Mouse (Mus musculus) embryonic stem cell, embryonic (primary cell): ENCODE measurements around the gene Fam216a.

Source experiments
- CTCF ChIA-PET, 4 experiments: fragments of 300-600 bp in 2 of 4; fragments of 350-600 bp in 2 of 4; sonication (Branson Sonifier 250); formaldehyde crosslinking; loops; one replicate each; lab custom pipeline; 2022; ENCODE audit warnings: inconsistent platforms in 2 of 4; lab: Charles Lee
- POLR2A ChIA-PET, 4 experiments: fragments of 300-600 bp in 2 of 4; fragments of 350-600 bp in 2 of 4; sonication (Branson Sonifier 250); formaldehyde crosslinking; loops; one replicate each; lab custom pipeline; 2022; ENCODE audit warnings: antibody characterized with exemption in 4 of 4, inconsistent platforms in 1 of 4; lab: Charles Lee

Gene Fam216a

GRCm38 (mm10) chr5:122372192-122372769, at the start of gene Fam216a:
Gene Fam216a (minus strand): TSS chr5:122372364.
- POLR2A ChIA-PET: interaction anchor here in 3 of 4 experiments (0.5 to 2.1 kb wide), 35 partner anchors 7 to 1821 kb away, joined by 3 to 22 read pairs (median 3); partner anchors contain the start of genes Rad9b (in 3 of the 3), Vps29 (in 2 of the 3), Naa25 (in 1 of the 3) and Tctn1 (in 1 of the 3)
- CTCF ChIA-PET: interaction anchor here (0.6 to 1.3 kb wide), 11 partner anchors 8 to 269 kb away, joined by 3 to 4 read pairs (median 3); partner anchors contain the start of gene Rad9b (in 1 of the 4)

GRCm38 (mm10) chr5:122421271-122422068, 49.3 kb upstream of the Fam216a start, which contains the start of gene Anapc7:
Gene Anapc7 (plus strand): TSS chr5:122421693.
- ChIA-PET POLR2A (interaction anchor here in 3 of 4 experiments (0.6 to 1.9 kb wide), 17 partner anchors 11 to 404 kb away, joined by 3 to 12 read pairs (median 3); no protein-coding TSS in a partner anchor), CTCF (interaction anchor here in 1 of 4 experiments (1.3 kb wide), 1 partner anchor 157 kb away, joined by 5 read pairs; the partner anchor contains the start of gene Tctn1)

- ChIA-PET CTCF (interaction anchor here in 1 of 4 experiments (1.3 kb wide), 1 partner anchor 156 kb away, joined by 5 read pairs; the partner anchor contains the start of gene Tctn1), POLR2A (interaction anchor here in 3 of 4 experiments (0.6 to 1.9 kb wide), 16 partner anchors 9 to 405 kb away, joined by 3 to 12 read pairs (median 4); no protein-coding TSS in a partner anchor)
Measured at GRCm38 (mm10) chr5:122420676-122421075, 48.5 kb upstream of the Fam216a start.

GRCm38 (mm10) chr5:122415465-122415864, 43.3 kb upstream of the Fam216a start:
- CTCF ChIA-PET: interaction anchor here in 2 of 4 experiments (0.6 to 0.7 kb wide), 2 partner anchors 92 to 1798 kb away, joined by 3 to 4 read pairs; no protein-coding TSS in a partner anchor
- POLR2A ChIA-PET: no interaction called here

- ChIA-PET CTCF (interaction anchor here in 2 of 4 experiments (0.6 to 1.0 kb wide), 2 partner anchors 314 to 639 kb away, joined by 3 read pairs; no protein-coding TSS in a partner anchor), POLR2A (interaction anchor here in 1 of 4 experiments (0.6 to 2.1 kb wide), 2 partner anchors 71 to 267 kb away, joined by 3 to 5 read pairs; no protein-coding TSS in a partner anchor)
Measured at GRCm38 (mm10) chr5:122414351-122414750, 42.2 kb upstream of the Fam216a start.

- POLR2A ChIA-PET: interaction anchor here in 3 of 4 experiments (0.6 to 2.1 kb wide), 6 partner anchors 16 to 426 kb away, joined by 3 to 8 read pairs (median 4); no protein-coding TSS in a partner anchor
- CTCF ChIA-PET: interaction anchor here (0.6 to 1.1 kb wide), 7 partner anchors 16 to 214 kb away, joined by 3 to 4 read pairs (median 3); no protein-coding TSS in a partner anchor
Measured at GRCm38 (mm10) chr5:122412826-122413225, 40.7 kb upstream of the Fam216a start.

GRCm38 (mm10) chr5:122411892-122412291, 39.7 kb upstream of the Fam216a start:
- ChIA-PET POLR2A (interaction anchor here in 3 of 4 experiments (0.6 to 1.8 kb wide), 5 partner anchors 9 to 544 kb away, joined by 3 to 8 read pairs (median 6); no protein-coding TSS in a partner anchor), CTCF (interaction anchor here in 1 of 4 experiments (0.6 kb wide), 1 partner anchor 226 kb away, joined by 3 read pairs; no protein-coding TSS in a partner anchor)

GRCm38 (mm10) chr5:122409692-122410645, 37.8 kb upstream of the Fam216a start:
- ChIA-PET CTCF (interaction anchor here in 2 of 4 experiments (0.5 to 1.3 kb wide), 8 partner anchors 9 to 217 kb away, joined by 3 to 7 read pairs (median 4); partner anchors contain the start of genes Fam216a (in 1 of the 2), Gpn3 (in 1 of the 2) and Tctn1 (in 1 of the 2)), POLR2A (interaction anchor here in 3 of 4 experiments (0.6 to 1.4 kb wide), 9 partner anchors 11 to 545 kb away, joined by 3 to 4 read pairs (median 3); partner anchors contain the start of gene Arpc3 (in 1 of the 3))

- CTCF ChIA-PET: no interaction called here
Measured at GRCm38 (mm10) chr5:122405537-122405936, 33.4 kb upstream of the Fam216a start.

GRCm38 (mm10) chr5:122403362-122403761, 31.2 kb upstream of the Fam216a start:
- POLR2A ChIA-PET: interaction anchor here in 1 of 4 experiments (1.4 kb wide), 1 partner anchor 224 kb away, joined by 8 read pairs; no protein-coding TSS in a partner anchor
- CTCF ChIA-PET: interaction anchor here in 2 of 4 experiments (0.6 to 1.4 kb wide), 3 partner anchors 139 to 261 kb away, joined by 3 to 6 read pairs (median 3); partner anchors contain the start of gene Tctn1 (in 1 of the 2)

More at GRCm38 (mm10) chr5:122405537-122405936, 33.4 kb upstream of the Fam216a start:
- POLR2A ChIA-PET: interaction anchor here in 3 of 4 experiments (0.6 to 1.0 kb wide), 3 partner anchors 9 to 437 kb away, joined by 3 to 4 read pairs (median 3); no protein-coding TSS in a partner anchor

- ChIA-PET CTCF (interaction anchor here in 2 of 4 experiments (0.6 to 1.4 kb wide), 4 partner anchors 9 to 260 kb away, joined by 3 to 6 read pairs (median 3); partner anchors contain the start of gene Tctn1 (in 1 of the 2)), POLR2A (interaction anchor here in 2 of 4 experiments (0.7 to 1.4 kb wide), 2 partner anchors 99 to 224 kb away, joined by 3 to 8 read pairs; no protein-coding TSS in a partner anchor)
Measured at GRCm38 (mm10) chr5:122402772-122403171, 30.6 kb upstream of the Fam216a start.

- ChIA-PET POLR2A (interaction anchor here in 2 of 4 experiments (0.6 to 1.4 kb wide), 3 partner anchors 98 to 506 kb away, joined by 3 to 8 read pairs (median 4); no protein-coding TSS in a partner anchor), CTCF (interaction anchor here in 3 of 4 experiments (0.5 to 1.4 kb wide), 4 partner anchors 8 to 323 kb away, joined by 3 to 6 read pairs (median 4); partner anchors contain the start of gene Tctn1 (in 1 of the 3))
Measured at GRCm38 (mm10) chr5:122402160-122402559, 30.0 kb upstream of the Fam216a start.

- CTCF ChIA-PET: no interaction called here
- POLR2A ChIA-PET: interaction anchor here in 2 of 4 experiments (0.5 to 1.1 kb wide), 2 partner anchors 218 to 552 kb away, joined by 3 read pairs; no protein-coding TSS in a partner anchor
Measured at GRCm38 (mm10) chr5:122401303-122401640, 29.1 kb upstream of the Fam216a start.

GRCm38 (mm10) chr5:122400628-122401302, 28.6 kb upstream of the Fam216a start:
- ChIA-PET POLR2A (interaction anchor here in 2 of 4 experiments (0.5 to 1.1 kb wide), 2 partner anchors 219 to 552 kb away, joined by 3 read pairs; no protein-coding TSS in a partner anchor), CTCF (interaction anchor here in 1 of 4 experiments (1.1 kb wide), 1 partner anchor 9 kb away, joined by 4 read pairs; no protein-coding TSS in a partner anchor)

- POLR2A ChIA-PET: interaction anchor here in 1 of 4 experiments (1.1 to 1.5 kb wide), 2 partner anchors 18 to 219 kb away, joined by 3 to 4 read pairs; no protein-coding TSS in a partner anchor
- CTCF ChIA-PET: interaction anchor here in 2 of 4 experiments (0.7 to 1.1 kb wide), 3 partner anchors 10 to 421 kb away, joined by 3 to 4 read pairs (median 3); partner anchors contain the start of gene Anapc5 (in 1 of the 2)
Measured at GRCm38 (mm10) chr5:122399871-122400270, 27.7 kb upstream of the Fam216a start.
